Mouse (Mus musculus) heart, embryonic 14.5 days (tissue): ENCODE data around the gene Rnf5. TPM values are rescaled to one million over a fixed set of nuclear protein-coding genes. Genes with fewer than 3 reads are reported as not detected.

Experiments used
- ATAC-seq: fragments of 200-750 bp; cut with Nextera tagmentation; 2 replicates; pipeline ENCODE4 v1.8.0; 2017; ENCODE audit warnings: low read depth, moderate TSS enrichment; ENCODE audit not compliant: insufficient number of reproducible peaks, insufficient read depth, low FRiP score
- H3K27ac ChIP-seq, 2 experiments: fragments of 200-500 bp in 1 of 2; fragments of 300-500 bp in 1 of 2; sonication (generic) in 1 of 2; replicated peaks in 1 of 2; 2 replicates each; pipeline ENCODE4 v1.5.1; 2012 to 2014; ENCODE audit warnings: low read depth in 2 of 2, low read length in 2 of 2, control low read depth in 1 of 2, mild to moderate bottlenecking in 1 of 2, mixed read lengths in 1 of 2; ENCODE audit not compliant: control insufficient read depth in 1 of 2, insufficient read depth in 1 of 2
- H3K27me3 ChIP-seq: fragments of 300-500 bp; sonication (generic); 2 replicates; pipeline ENCODE4 v1.6.1; 2014; ENCODE audit warnings: mild to moderate bottlenecking, low read length, control low read depth; ENCODE audit not compliant: control insufficient read depth, insufficient read depth
- H3K36me3 ChIP-seq: fragments of 300-500 bp; sonication (generic); 2 replicates; pipeline ENCODE4 v1.6.1; 2014; ENCODE audit warnings: mild to moderate bottlenecking, control low read depth, low read length, mixed read lengths; ENCODE audit not compliant: control insufficient read depth, insufficient read depth
- H3K4me1 ChIP-seq, 2 experiments: fragments of 200-500 bp in 1 of 2; fragments of 300-500 bp in 1 of 2; sonication (generic) in 1 of 2; 2 replicates each; pipeline ENCODE4 v1.6.1; 2012 to 2014; ENCODE audit warnings: low read length in 2 of 2, control low read depth in 1 of 2, mixed read lengths in 1 of 2; ENCODE audit not compliant: control insufficient read depth in 2 of 2, insufficient read depth in 2 of 2
- H3K4me2 ChIP-seq: fragments of 300-500 bp; sonication (generic); 2 replicates; pipeline ENCODE4 v1.6.1; 2014; ENCODE audit warnings: mild to moderate bottlenecking, low read length
- H3K4me3 ChIP-seq, 2 experiments: fragments of 200-500 bp in 1 of 2; fragments of 300-500 bp in 1 of 2; sonication (generic) in 1 of 2; 2 replicates each; pipeline ENCODE4 v1.5.1; 2012 to 2014; ENCODE audit warnings: low read length in 2 of 2, mild to moderate bottlenecking in 2 of 2, control low read depth in 1 of 2, low read depth in 1 of 2, moderate library complexity in 1 of 2; ENCODE audit not compliant: control insufficient read depth in 1 of 2, insufficient read depth in 1 of 2
- H3K9ac ChIP-seq: fragments of 300-500 bp; sonication (generic); 2 replicates; pipeline ENCODE4 v1.6.1; 2014; ENCODE audit warnings: mild to moderate bottlenecking, low read length
- H3K9me3 ChIP-seq: fragments of 300-500 bp; sonication (generic); 2 replicates; pipeline ENCODE4 v1.6.1; 2016; ENCODE audit warnings: low read length, control low read depth; ENCODE audit not compliant: control insufficient read depth
- WGBS: fragments of 180-500 bp; shearing (Covaris S2); extraction: QIAGEN DNeasy Blood & Tissue Kit; methylation state at CpG from one replicate; pipeline ENCODE4 v1.1.7; 2014; 5-methylcytosine and 5-hydroxymethylcytosine counted together
- polyA plus RNA-seq: library from polyadenylated mRNA; unstranded; fragments of >200 nt; fragmentation: Nextera tagmentation; extraction: Ambion mirVana; gene quantifications from 2 replicates; pipeline ENCODE4 v1.2.1, GENCODE M21; 2014

Gene Rnf5
- polyA plus RNA-seq, 1 experiment from 2014 or later: 87.0 TPM

GRCm38 (mm10) chr17:34591029-34591993 is 12.2 kb downstream of the Rnf5 start, which contains the start of gene Pbx2:
TSS of gene Pbx2 (plus strand) at chr17:34591266.
- no peaks in the 10 kb centered on the region for H3K9me3 ChIP-seq
- H3K9ac ChIP-seq: peak within 1 kb of the TSS; percentile 97
- ATAC-seq: no peak
- peak within 1 kb of the TSS; percentile 92 for H3K4me2 ChIP-seq
- peak within 1 kb of the TSS; percentile 85 to 94 for H3K27ac ChIP-seq
- 12% methylated on average over 21 of the region's 21 CpGs for WGBS
- H3K27me3 ChIP-seq: no peaks in the 10 kb centered on the region
- peaks cover 25% of the 10 kb centered on the region for H3K36me3 ChIP-seq
- peaks cover 25 to 63% of the 10 kb centered on the region in 2 experiments for H3K4me1 ChIP-seq
- peak within 1 kb of the TSS; percentile 75 to 79 for H3K4me3 ChIP-seq

GRCm38 (mm10) chr17:34590154-34590987 is 13.1 kb downstream of the Rnf5 start:
- Histone ChIP-seq H3K4me3 (no peak overlapping the region), H3K36me3 (peaks cover 16% of the 10 kb centered on the region), H3K27ac (peak overlapping the region in 1 of 2 experiments; percentile 94; a peak in 2 of 4 replicates), H3K9ac (peak overlapping the region; percentile 97; the same call in 1 of the 2 replicates), H3K27me3 (no peaks in the 10 kb centered on the region), H3K4me1 (peaks cover 27 to 63% of the 10 kb centered on the region in 2 experiments), H3K9me3 (no peaks in the 10 kb centered on the region), H3K4me2 (peak overlapping the region; percentile 92)
- WGBS: 70% methylated on average over 15 of the region's 15 CpGs
- no peak for ATAC-seq

- Histone ChIP-seq H3K27ac (peak within 1 kb of the TSS; percentile 33 to 94; a peak in 3 of 4 replicates), H3K36me3 (peaks cover 9% of the 10 kb centered on the region), H3K9ac (peak within 1 kb of the TSS; percentile 39; the same call in 1 of the 2 replicates), H3K4me3 (no peak within 1 kb of the TSS), H3K4me1 (peaks cover 27 to 61% of the 10 kb centered on the region in 2 experiments), H3K4me2 (peak within 1 kb of the TSS; percentile 97), H3K27me3 (no peaks in the 10 kb centered on the region), H3K9me3 (no peaks in the 10 kb centered on the region)
- WGBS: 30% methylated on average over 7 of the region's 7 CpGs
- ATAC-seq: no peak
Observed at GRCm38 (mm10) chr17:34589681-34590101, 13.8 kb downstream of the Rnf5 start, which contains the start of gene Gpsm3. TSS of gene Gpsm3 (plus strand) at chr17:34589806.

- H3K9me3 ChIP-seq: no peaks in the 10 kb centered on the region
- no peak for ATAC-seq
- 44% methylated on average over 7 of the region's 7 CpGs for WGBS
- H3K27ac ChIP-seq: peak overlapping the region; percentile 33 to 44; a peak in 2 of 4 replicates
- peak overlapping the region; percentile 92 for H3K4me2 ChIP-seq
- no peak overlapping the region for H3K4me3 ChIP-seq
- H3K4me1 ChIP-seq: peaks cover 27 to 56% of the 10 kb centered on the region in 2 experiments
- no peak overlapping the region; the same call in 1 of the 2 replicates for H3K9ac ChIP-seq
- H3K36me3 ChIP-seq: peaks cover 4% of the 10 kb centered on the region
- no peaks in the 10 kb centered on the region for H3K27me3 ChIP-seq
Observed at GRCm38 (mm10) chr17:34589206-34589605, 14.3 kb downstream of the Rnf5 start.

- H3K27ac ChIP-seq: peak overlapping the region in 1 of 2 experiments; percentile 92; a peak in 1 of 4 replicates
- 60% methylated on average over 3 of the region's 3 CpGs for WGBS
Observed at GRCm38 (mm10) chr17:34588767-34589166, 14.7 kb downstream of the Rnf5 start.

GRCm38 (mm10) chr17:34587814-34588213 is 15.7 kb downstream of the Rnf5 start:
- no peak for ATAC-seq
- Histone ChIP-seq H3K4me2 (peak overlapping the region; percentile 97), H3K27me3 (no peaks in the 10 kb centered on the region), H3K4me3 (peak overlapping the region; percentile 65 to 73), H3K9me3 (no peaks in the 10 kb centered on the region), H3K27ac (peak overlapping the region; percentile 75 to 92), H3K4me1 (peaks cover 23 to 44% of the 10 kb centered on the region in 2 experiments), H3K9ac (peak overlapping the region; percentile 86), H3K36me3 (no peaks in the 10 kb centered on the region)
- 2% methylated on average over 19 of the region's 19 CpGs for WGBS

More at GRCm38 (mm10) chr17:34588767-34589166, 14.7 kb downstream of the Rnf5 start:
- Histone ChIP-seq H3K9me3 (no peaks in the 10 kb centered on the region), H3K36me3 (no peaks in the 10 kb centered on the region; the same call in 1 of the 2 replicates), H3K4me3 (no peak overlapping the region), H3K9ac (no peak overlapping the region), H3K4me2 (0 out of 2 replicates have a peak overlapping the region, but pooled peaks have one; percentile 97), H3K4me1 (peaks cover 23 to 52% of the 10 kb centered on the region in 2 experiments), H3K27me3 (no peaks in the 10 kb centered on the region)
- no peak for ATAC-seq

- peak; percentile 83 for ATAC-seq
- Histone ChIP-seq H3K27ac (peak overlapping the region; percentile 81 to 92), H3K36me3 (no peaks in the 10 kb centered on the region), H3K27me3 (no peaks in the 10 kb centered on the region), H3K4me2 (peak overlapping the region; percentile 97), H3K4me1 (peaks cover 23 to 43% of the 10 kb centered on the region in 2 experiments), H3K4me3 (peak overlapping the region; percentile 65 to 73), H3K9me3 (no peaks in the 10 kb centered on the region), H3K9ac (peak overlapping the region; percentile 86)
- WGBS: 0% methylated on average over 50 of the region's 50 CpGs
Observed at GRCm38 (mm10) chr17:34587423-34587811, 16.1 kb downstream of the Rnf5 start.
